Mouse (Mus musculus) limb, embryonic 15.5 days (tissue): ENCODE measurements at regions not wholly inside any gene's neighbourhood (a gene's known extent, or its start where the extent isn't known, plus 50 kb on each side); places are given as distances from the start of the nearest gene placed in this dataset.

Experiments used
- ATAC-seq: fragments of 200-750 bp; cut with Nextera tagmentation; 2 replicates; pipeline ENCODE4 v1.8.0; 2017; ENCODE audit warnings: low read depth, moderate TSS enrichment; ENCODE audit not compliant: insufficient number of reproducible peaks, low FRiP score, low TSS enrichment
- H3K27ac ChIP-seq: fragments of 300-500 bp; sonication (generic); 2 replicates; pipeline ENCODE4 v1.5.1; 2015; ENCODE audit warnings: moderate library complexity, mild to moderate bottlenecking, inconsistent platforms
- H3K27me3 ChIP-seq: fragments of 300-500 bp; sonication (generic); 2 replicates; pipeline ENCODE4 v1.6.1; 2015; ENCODE audit warnings: inconsistent platforms
- H3K36me3 ChIP-seq: fragments of 300-500 bp; sonication (generic); 2 replicates; pipeline ENCODE4 v1.6.1; 2015; ENCODE audit warnings: inconsistent platforms
- H3K4me1 ChIP-seq: fragments of 300-500 bp; sonication (generic); 2 replicates; pipeline ENCODE4 v1.6.1; 2015; ENCODE audit warnings: inconsistent platforms
- H3K4me2 ChIP-seq: fragments of 300-500 bp; sonication (generic); 2 replicates; pipeline ENCODE4 v1.6.1; 2015; ENCODE audit warnings: mild to moderate bottlenecking, inconsistent platforms
- H3K4me3 ChIP-seq: fragments of 300-500 bp; sonication (generic); 2 replicates; pipeline ENCODE4 v1.5.1; 2015; ENCODE audit warnings: mild to moderate bottlenecking, inconsistent platforms
- H3K9ac ChIP-seq: fragments of 300-500 bp; sonication (generic); 2 replicates; pipeline ENCODE4 v1.6.1; 2015; ENCODE audit warnings: inconsistent platforms
- H3K9me3 ChIP-seq: fragments of 300-500 bp; sonication (generic); 2 replicates; pipeline ENCODE4 v1.6.1; 2016; ENCODE audit warnings: inconsistent platforms
- WGBS: fragments of 180-500 bp; shearing (Covaris S2); methylation state at CpG from one replicate; pipeline ENCODE4 v1.1.7; 2015; 5-methylcytosine and 5-hydroxymethylcytosine counted together

DNA sequence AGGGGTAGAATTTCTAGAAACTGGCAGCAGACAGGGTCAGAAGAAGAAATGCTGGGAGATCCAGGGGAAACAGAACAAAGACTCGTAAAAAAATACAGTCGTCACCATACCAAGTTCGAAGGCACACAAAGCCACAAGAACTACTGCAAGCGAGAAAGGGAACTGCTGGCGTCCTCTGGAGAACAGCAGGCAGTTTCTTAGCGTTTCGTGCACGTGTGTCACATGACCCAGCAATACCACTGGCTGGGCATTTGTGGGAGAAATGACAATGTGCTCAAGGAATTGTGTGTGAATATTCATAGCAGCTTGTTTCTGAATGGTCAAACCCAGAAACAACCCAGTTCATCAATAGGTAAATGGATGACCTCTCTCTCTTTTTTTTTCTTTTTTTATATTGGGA, 211.5 kb upstream of the Peli2 start:
- 43% methylated on average over 8 of the region's 8 CpGs for WGBS
- H3K4me3 ChIP-seq = no peak overlapping the region
- H3K27ac ChIP-seq = no peak overlapping the region
- no peaks in the 10 kb centered on the region for H3K36me3 ChIP-seq
- no peaks in the 10 kb centered on the region for H3K27me3 ChIP-seq
- no peak overlapping the region for H3K4me2 ChIP-seq
- no peak for ATAC-seq
- no peak overlapping the region for H3K9ac ChIP-seq
- no peaks in the 10 kb centered on the region for H3K9me3 ChIP-seq
- 0 out of 2 replicates have a peak, but pooled peaks cover 2% of the 10 kb centered on the region for H3K4me1 ChIP-seq

DNA sequence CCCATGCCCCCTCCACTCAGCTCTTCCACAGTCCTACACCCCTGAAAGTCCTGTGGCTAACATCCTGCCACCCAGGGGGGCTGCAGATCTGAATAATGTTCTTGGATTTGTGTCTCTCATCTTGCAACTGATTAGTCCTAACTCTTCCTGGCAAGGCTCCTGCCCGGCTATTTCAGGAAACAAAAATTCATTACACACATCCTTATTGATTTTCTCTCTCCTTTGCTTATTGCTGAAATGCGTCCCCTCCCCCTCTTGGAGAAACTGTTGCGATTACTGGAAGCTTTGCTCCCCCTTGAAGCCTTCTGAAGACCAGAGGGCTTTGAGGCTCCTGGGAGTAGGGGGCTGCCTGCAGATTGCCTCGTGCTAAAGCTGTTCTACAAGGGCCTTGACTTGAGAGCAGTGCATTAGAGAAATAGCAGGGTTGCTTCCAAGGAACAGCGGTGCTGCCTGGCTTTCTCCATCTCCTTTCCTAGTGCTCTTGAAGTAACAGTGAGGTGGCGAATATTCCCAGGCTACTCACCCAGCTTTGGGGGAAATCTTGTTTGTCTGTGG, 209.8 kb upstream of the Peli2 start:
- Histone ChIP-seq H3K4me2 (no peak overlapping the region), H3K4me1 (peaks cover 7% of the 10 kb centered on the region; the same call in 1 of the 2 replicates), H3K36me3 (no peaks in the 10 kb centered on the region), H3K9ac (no peak overlapping the region), H3K4me3 (no peak overlapping the region), H3K27me3 (no peaks in the 10 kb centered on the region), H3K9me3 (no peaks in the 10 kb centered on the region), H3K27ac (no peak overlapping the region)
- WGBS = 43% methylated on average over 6 of the region's 6 CpGs
- ATAC-seq = no peak

DNA sequence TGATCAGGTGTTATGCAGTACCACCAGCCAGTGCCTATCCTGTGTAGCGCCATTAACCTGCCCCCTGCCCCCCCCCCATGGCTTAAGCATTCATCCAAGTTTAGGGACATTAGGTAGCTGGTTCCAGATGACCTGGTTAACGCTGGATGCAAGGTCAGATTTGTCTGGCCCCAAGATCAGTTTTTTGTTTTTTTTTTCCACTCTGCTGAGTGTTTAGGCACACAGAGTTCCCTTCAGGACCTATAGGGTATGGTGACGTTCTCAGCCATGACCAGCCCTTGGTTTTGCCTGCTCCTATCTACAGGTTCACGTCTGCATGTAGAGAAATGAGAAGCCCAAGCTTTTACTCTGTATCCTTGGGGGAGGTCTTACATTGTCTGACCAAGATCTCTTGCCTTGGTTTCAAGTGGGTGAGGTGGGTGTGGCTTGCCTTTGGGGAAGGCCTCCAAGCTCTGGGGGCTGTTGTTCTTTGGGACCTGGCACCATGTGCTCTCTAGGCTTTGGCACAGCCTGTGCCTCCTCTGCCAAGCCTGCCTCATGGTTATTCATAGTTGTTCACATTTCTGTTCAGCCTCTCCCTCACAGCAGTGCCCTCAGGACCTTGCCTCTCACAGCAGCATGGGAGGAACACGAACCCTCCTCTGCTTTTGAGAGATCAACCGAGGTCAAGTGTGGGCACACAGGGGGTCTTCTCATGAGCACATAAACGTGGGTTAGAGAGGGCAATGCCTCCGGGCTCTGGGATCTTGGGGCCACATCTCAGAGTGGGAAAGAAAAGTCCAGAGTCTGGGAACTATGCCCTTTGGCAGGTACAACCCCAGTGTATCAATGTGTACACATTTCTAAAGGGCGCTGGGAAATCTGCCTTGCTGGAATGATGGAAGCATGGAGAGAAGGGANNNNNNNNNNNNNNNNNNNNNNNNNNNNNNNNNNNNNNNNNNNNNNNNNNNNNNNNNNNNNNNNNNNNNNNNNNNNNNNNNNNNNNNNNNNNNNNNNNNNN, 208.8 kb upstream of the Peli2 start:
- ATAC-seq = no peak
- no peaks in the 10 kb centered on the region for H3K36me3 ChIP-seq
- peaks cover 7% of the 10 kb centered on the region; the same call in 1 of the 2 replicates for H3K4me1 ChIP-seq
- H3K9ac ChIP-seq = no peak overlapping the region
- WGBS = 73% methylated on average over 9 of the region's 9 CpGs
- no peak overlapping the region for H3K4me2 ChIP-seq
- no peaks in the 10 kb centered on the region for H3K9me3 ChIP-seq
- H3K27ac ChIP-seq = no peak overlapping the region
- H3K4me3 ChIP-seq = no peak overlapping the region
- H3K27me3 ChIP-seq = no peaks in the 10 kb centered on the region

DNA sequence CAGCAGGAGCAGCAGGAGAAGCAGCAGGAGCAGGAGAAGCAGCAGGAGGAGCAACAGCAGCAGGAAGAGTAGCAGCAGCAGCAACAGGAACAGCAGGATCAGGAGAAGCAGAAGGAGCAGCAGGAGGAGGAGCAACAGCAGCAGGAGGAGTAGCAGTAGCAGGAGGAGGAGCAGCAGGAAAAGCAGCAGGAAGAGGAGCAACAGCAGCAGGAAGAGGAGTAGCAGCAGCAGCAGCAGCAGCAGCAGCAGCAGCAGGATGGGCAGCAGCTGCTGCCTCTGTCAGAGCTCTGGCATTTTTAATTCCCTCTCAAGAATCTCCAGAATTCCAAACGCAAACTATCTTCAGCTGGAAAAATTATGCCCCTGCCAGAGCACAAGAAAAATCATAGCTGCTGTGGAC, 205.0 kb upstream of the Peli2 start:
- H3K9me3 ChIP-seq = no peaks in the 10 kb centered on the region
- H3K36me3 ChIP-seq = no peaks in the 10 kb centered on the region
- H3K27ac ChIP-seq = 0 out of 2 replicates have a peak overlapping the region, but pooled peaks have one; percentile 4
- no peak overlapping the region for H3K4me3 ChIP-seq
- WGBS = 50% methylated on average over 1 of the region's 1 CpGs
- no peak for ATAC-seq
- H3K9ac ChIP-seq = no peak overlapping the region
- H3K4me2 ChIP-seq = no peak overlapping the region
- peaks cover 5% of the 10 kb centered on the region; the same call in 1 of the 2 replicates for H3K4me1 ChIP-seq
- H3K27me3 ChIP-seq = no peaks in the 10 kb centered on the region

DNA sequence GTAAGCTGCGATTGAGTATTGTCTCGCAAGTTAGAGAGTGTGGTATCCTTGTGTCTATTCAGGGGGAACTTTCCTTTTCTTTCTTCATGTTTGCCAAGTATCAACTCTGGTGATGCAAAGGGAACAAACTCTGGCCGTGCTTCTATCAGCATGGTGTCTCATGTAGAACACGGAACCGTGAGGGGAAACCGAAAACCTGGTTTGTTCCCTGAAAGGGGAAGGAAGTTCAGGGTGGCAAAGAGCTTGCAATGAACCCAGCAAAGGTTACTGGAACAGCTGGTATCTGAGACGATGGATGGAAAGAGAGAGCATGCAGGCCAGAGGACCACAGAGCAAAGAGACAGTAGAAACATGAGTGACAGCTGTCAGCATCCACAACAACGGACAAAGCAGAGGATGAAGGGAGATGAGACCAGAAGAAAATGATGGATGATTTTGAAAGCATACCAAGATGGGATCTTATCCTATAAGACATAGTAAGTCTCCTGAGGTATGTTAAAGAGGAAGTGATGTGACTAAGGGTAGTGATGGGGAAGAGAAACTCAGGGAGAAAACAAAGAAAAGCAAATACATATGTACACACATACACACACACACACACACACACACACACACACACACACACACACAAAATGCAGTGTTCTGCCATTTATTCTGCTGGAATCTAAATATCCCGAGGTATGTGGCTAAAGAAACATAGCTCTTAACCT, 199.8 kb upstream of the Peli2 start:
- WGBS = 87% methylated on average over 9 of the region's 9 CpGs
- Histone ChIP-seq H3K9ac (no peak overlapping the region), H3K9me3 (no peaks in the 10 kb centered on the region), H3K4me3 (no peak overlapping the region), H3K27ac (no peak overlapping the region), H3K27me3 (no peaks in the 10 kb centered on the region), H3K36me3 (no peaks in the 10 kb centered on the region), H3K4me2 (no peak overlapping the region), H3K4me1 (no peaks in the 10 kb centered on the region)
- no peak for ATAC-seq

DNA sequence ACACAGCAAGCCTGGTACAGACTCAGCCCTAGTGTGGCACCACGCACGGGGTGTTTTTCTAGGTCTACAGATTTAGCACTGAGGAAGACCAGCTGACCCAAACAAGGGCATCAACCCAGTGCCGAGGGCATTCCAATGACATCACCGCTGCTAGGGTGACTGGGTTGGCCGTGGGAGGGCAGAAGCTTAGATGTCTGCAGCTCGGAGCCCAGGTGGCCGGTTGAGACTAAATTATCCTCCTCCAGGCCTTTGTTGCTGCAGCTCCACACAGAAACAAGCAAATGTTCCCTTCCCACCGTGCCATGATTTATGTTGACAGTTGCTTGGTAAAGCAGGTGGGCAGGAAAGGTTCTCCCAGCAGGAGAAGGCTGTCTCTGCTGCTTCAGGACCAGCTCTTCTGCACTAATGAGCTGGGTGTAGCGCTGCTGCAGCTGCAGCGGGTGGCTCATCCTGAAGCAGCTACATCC, 198.8 kb upstream of the Peli2 start:
- Histone ChIP-seq H3K27ac (no peak overlapping the region), H3K36me3 (no peaks in the 10 kb centered on the region), H3K4me3 (no peak overlapping the region), H3K9me3 (no peaks in the 10 kb centered on the region), H3K4me1 (no peaks in the 10 kb centered on the region), H3K9ac (no peak overlapping the region), H3K27me3 (no peaks in the 10 kb centered on the region), H3K4me2 (no peak overlapping the region)
- WGBS = 30% methylated on average over 10 of the region's 10 CpGs
- ATAC-seq = no peak

DNA sequence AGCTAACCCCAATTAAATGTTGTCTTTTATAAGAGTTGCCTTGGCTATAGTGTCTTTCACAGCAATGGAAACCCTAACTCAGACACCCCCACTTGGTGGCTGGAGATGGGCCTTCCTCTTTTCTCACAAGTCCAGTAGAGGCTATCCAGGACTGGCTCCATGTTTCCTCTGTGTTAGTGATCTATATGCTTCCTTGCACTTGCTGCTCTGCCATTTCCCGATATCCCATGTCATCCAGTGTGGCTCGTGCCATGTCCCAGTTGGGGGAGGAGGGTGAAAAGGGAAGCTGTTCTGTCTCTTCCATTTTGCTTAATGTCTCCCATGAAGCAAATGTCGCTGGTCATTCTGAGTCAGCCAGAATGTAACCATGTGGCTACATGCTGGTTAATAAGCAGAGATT, 194.2 kb upstream of the Peli2 start:
- Histone ChIP-seq H3K4me2 (no peak overlapping the region), H3K9ac (no peak overlapping the region), H3K4me3 (no peak overlapping the region), H3K36me3 (no peaks in the 10 kb centered on the region), H3K27ac (no peak overlapping the region), H3K4me1 (no peaks in the 10 kb centered on the region), H3K27me3 (no peaks in the 10 kb centered on the region), H3K9me3 (no peaks in the 10 kb centered on the region)
- WGBS = 93% methylated on average over 3 of the region's 3 CpGs
- ATAC-seq = no peak

DNA sequence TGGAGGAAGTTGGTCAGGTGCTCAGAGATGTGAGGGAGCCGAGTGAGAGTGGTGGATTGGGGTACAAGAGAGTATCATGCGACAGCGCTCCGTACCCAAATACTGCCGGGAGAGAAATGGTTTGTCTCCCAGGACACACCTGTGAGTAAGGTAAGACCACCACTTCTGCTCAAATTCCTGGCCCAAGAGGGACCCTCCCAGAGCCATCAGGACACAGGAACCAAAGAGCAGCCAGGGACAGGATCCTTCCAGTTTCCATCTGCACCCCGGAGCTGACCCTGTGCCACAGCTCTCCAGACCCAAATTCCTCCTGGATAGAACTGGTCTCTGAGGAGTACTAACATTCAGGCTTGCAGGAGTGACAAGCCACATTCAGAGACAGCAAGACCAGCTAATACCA, 185.2 kb upstream of the Peli2 start:
- no peaks in the 10 kb centered on the region for H3K36me3 ChIP-seq
- no peak overlapping the region for H3K4me2 ChIP-seq
- no peak overlapping the region for H3K9ac ChIP-seq
- no peak overlapping the region for H3K4me3 ChIP-seq
- ATAC-seq = no peak
- H3K9me3 ChIP-seq = no peaks in the 10 kb centered on the region
- no peaks in the 10 kb centered on the region for H3K27me3 ChIP-seq
- H3K4me1 ChIP-seq = peaks cover 4% of the 10 kb centered on the region; the same call in 1 of the 2 replicates
- 98% methylated on average over 6 of the region's 6 CpGs for WGBS
- no peak overlapping the region for H3K27ac ChIP-seq

DNA sequence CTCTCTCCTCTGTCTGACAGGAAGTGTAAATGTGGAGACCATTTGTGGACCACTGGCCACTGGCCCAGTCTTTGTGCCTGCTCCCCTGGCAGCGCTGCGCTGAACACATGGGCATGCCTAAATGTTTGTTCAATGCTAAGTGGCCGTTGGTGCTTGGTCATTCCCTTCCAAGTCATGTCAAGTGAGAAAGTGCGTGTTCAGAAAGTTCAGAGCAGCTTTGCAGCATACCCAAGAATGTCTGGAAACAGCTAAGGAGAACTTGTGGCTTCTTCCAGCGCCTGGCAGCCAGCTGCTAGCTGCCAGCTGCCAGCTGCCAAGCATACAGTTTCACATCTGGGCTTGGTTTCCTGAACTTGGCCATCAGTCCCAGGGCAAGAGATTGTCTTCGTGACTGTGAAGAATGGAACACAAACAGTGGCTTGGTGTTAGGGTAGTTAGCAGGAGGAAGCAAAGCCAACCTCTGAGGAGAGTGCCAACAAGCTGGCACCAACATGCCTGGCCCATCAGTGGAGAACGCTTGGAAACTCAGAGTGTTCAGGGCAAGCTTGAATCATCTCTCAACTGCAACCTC, 183.5 kb upstream of the Peli2 start:
- Histone ChIP-seq H3K27ac (no peak overlapping the region), H3K9me3 (no peaks in the 10 kb centered on the region), H3K4me3 (no peak overlapping the region), H3K4me2 (no peak overlapping the region), H3K36me3 (no peaks in the 10 kb centered on the region), H3K27me3 (no peaks in the 10 kb centered on the region), H3K9ac (no peak overlapping the region), H3K4me1 (peaks cover 4% of the 10 kb centered on the region; the same call in 1 of the 2 replicates)
- no peak for ATAC-seq
- 61% methylated on average over 7 of the region's 7 CpGs for WGBS

- H3K4me1 ChIP-seq = peaks cover 4% of the 10 kb centered on the region; the same call in 1 of the 2 replicates
Measured at GRCm38 (mm10) chr14:47939781-47940590, 180.6 kb upstream of the Peli2 start.

GRCm38 (mm10) chr14:47942671-47943070, 178.0 kb upstream of the Peli2 start:
- H3K4me1 ChIP-seq = no peaks in the 10 kb centered on the region
- ATAC-seq = no peak
- H3K4me2 ChIP-seq = no peak overlapping the region
- H3K9me3 ChIP-seq = no peaks in the 10 kb centered on the region
- H3K9ac ChIP-seq = no peak overlapping the region
- no peak overlapping the region for H3K4me3 ChIP-seq
- no peaks in the 10 kb centered on the region for H3K27me3 ChIP-seq
- H3K36me3 ChIP-seq = no peaks in the 10 kb centered on the region
- H3K27ac ChIP-seq = no peak overlapping the region

More at GRCm38 (mm10) chr14:47939781-47940590, 180.6 kb upstream of the Peli2 start:
- no peak overlapping the region for H3K4me3 ChIP-seq
- H3K4me2 ChIP-seq = no peak overlapping the region
- no peaks in the 10 kb centered on the region for H3K9me3 ChIP-seq
- no peaks in the 10 kb centered on the region for H3K27me3 ChIP-seq
- WGBS = 54% methylated on average over 7 of the region's 7 CpGs
- no peaks in the 10 kb centered on the region for H3K36me3 ChIP-seq
- ATAC-seq = no peak
- H3K9ac ChIP-seq = no peak overlapping the region
- no peak overlapping the region for H3K27ac ChIP-seq
